Mouse (Mus musculus) bone marrow macrophage, adult 2 months (primary cell): ENCODE measurements around the gene Adamts20.

Experiments
- CTCF ChIP-seq: IDR thresholded peaks from 2 replicates; pipeline ENCODE4 v1.5.1; 2012; ENCODE audit warnings: low read depth, mild to moderate bottlenecking, low read length, moderate library complexity
- POLR2A ChIP-seq: IDR thresholded peaks from 2 replicates; pipeline ENCODE4 v1.6.1; 2012; ENCODE audit warnings: mild to moderate bottlenecking, low read depth, low read length, borderline replicate concordance

DNA sequence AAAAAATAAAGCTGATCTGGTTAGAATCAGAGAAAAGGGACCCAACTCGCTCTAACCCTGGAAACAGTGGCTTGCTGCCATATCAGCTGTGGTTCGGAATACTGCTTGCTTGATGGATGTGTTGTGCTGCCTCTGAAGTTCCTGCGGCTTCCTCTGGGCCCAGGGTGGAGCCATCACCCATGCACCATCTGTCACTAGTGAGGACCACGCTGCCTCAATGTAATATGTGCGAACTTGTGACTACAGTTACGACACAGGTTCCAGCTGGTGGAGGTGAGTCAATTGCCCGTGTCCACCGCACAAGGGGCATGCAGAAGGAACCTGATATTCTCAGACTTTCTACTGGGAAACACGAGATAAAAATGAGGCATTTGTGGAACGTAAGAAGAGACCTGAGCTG lies 202.0 kb downstream of the Adamts20 start:
- TF ChIP-seq CTCF (no peak), POLR2A (no peak)
